ENCODE assay signal across 9 mouse cellular contexts in the genomic region with DNA sequence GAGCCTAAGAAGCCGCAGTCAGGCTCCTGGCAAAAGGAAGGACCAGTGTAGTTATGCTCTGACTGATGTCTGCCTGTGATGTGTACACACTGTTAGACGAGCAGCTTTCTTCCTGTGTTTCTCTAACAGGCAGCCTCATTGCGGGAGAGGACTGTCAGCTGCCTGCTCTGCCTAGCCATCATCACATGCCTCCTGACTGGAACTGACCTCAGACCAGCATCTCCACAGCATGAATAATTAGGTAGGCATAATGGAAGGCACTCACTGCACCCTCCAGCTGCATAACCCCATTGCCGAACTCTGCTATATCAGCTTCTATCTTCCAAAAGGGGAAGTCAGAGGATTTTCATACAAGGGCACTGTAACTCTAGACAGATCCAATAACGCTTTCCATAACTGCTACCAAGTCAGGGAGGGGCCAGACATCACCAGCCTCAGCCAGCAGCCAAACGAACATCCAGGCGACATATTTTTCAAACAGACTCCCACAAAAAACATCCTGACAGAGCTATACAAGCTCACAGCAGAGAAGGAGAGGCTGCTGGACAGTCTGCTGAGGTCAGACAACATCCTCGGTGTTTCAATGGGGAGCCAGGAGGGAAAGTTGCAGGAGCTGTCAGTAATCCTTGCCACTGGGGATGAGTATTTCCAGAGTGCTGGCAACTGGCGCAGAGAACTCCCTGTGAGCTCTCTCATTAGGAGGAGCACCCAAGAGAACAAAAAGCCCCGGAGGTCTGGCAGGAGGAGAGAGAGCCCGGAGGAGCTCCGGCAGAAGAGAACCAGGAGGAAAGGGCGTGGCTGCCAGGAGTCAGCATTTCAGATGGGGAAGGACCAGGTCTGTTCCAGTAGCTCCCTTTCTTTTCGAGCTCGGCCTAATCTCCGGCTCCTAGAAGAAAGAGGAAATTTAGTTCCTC. TPM values are rescaled to one million over a fixed set of nuclear protein-coding genes. Genes with fewer than 3 reads are reported as not detected.
DNase-seq lines count a peak whose midpoint lies in the region; ATAC-seq and TF ChIP-seq lines count a peak whose summit lies in the region.
"Had no signal": no experiment of that assay in that cellular context is flagged by ENCODE, and none has a peak within 500 bp of the region (broad histone marks: within the 10 kb centered on the region; RNA-seq: fewer than 3 reads in every experiment).

No protein-coding gene starts in this region.

- no peaks in the 10 kb centered on the region for H3K36me3 ChIP-seq in forebrain, embryonic 11.5 days (ENCODE audit: control insufficient read depth, insufficient read depth, low read length)
- H3K36me3 ChIP-seq in forebrain, embryonic 10.5 days (replicated peaks): no peaks in the 10 kb centered on the region
- no peaks in the 10 kb centered on the region for H3K36me3 ChIP-seq in stomach, embryonic 14.5 days (ENCODE audit: control insufficient read depth, insufficient read depth, low read length)
- H3K36me3 ChIP-seq in stomach, postnatal 0 days (ENCODE audit: control insufficient read depth, insufficient read depth, low read length): no peaks in the 10 kb centered on the region
- H3K36me3 ChIP-seq in hindbrain, postnatal 0 days (ENCODE audit: insufficient read depth, low read length): no peaks in the 10 kb centered on the region

- no peaks in the 10 kb centered on the region for H3K27me3 ChIP-seq in forebrain, embryonic 11.5 days (ENCODE audit: control insufficient read depth, insufficient read depth, low read length)
- H3K27me3 ChIP-seq in forebrain, embryonic 10.5 days (ENCODE audit: poor library complexity, severe bottlenecking): no peaks in the 10 kb centered on the region
- H3K27me3 ChIP-seq in stomach, embryonic 14.5 days (ENCODE audit: control insufficient read depth, insufficient read depth, low read length): no peaks in the 10 kb centered on the region
- no peaks in the 10 kb centered on the region for H3K27me3 ChIP-seq in stomach, postnatal 0 days (ENCODE audit: control insufficient read depth, insufficient read depth, low read length)
- H3K27me3 ChIP-seq in hindbrain, postnatal 0 days (ENCODE audit: insufficient read depth, low read length): no peaks in the 10 kb centered on the region

- 50% methylated on average over 16 of the region's 16 CpGs for whole genome bisulfite sequencing in forebrain, embryonic 11.5 days
- 50% methylated on average over 16 of the region's 16 CpGs for WGBS in forebrain, embryonic 10.5 days
- 35% methylated on average over 16 of the region's 16 CpGs for WGBS in stomach, embryonic 14.5 days
- WGBS in stomach, postnatal 0 days: 39% methylated on average over 16 of the region's 16 CpGs
- WGBS in hindbrain, postnatal 0 days: 41% methylated on average over 16 of the region's 16 CpGs

- no peak overlapping the region for H3K4me2 ChIP-seq in forebrain, embryonic 11.5 days (ENCODE audit: low read depth, low read length, severe bottlenecking)
- H3K4me2 ChIP-seq in stomach, embryonic 14.5 days (replicated peaks; ENCODE audit: low read depth, low read length): peak overlapping the region; percentile 19
- no peak overlapping the region; the same call in 1 of the 2 replicates for H3K4me2 ChIP-seq in stomach, postnatal 0 days (replicated peaks; ENCODE audit: low read depth)
- peak overlapping the region; percentile 7; the same call in 1 of the 2 replicates for H3K4me2 ChIP-seq in hindbrain, postnatal 0 days (ENCODE audit: low read depth, low read length)

- no peak for TF ChIP-seq CTCF in stomach, postnatal 0 days (IDR thresholded peaks at IDR 0.05; ENCODE audit: low read depth)
- TF ChIP-seq CTCF in hindbrain, postnatal 0 days (IDR thresholded peaks at IDR 0.05; ENCODE audit: low read depth): no peak

- no peak for DNase-seq in forebrain, embryonic 11.5 days (ENCODE audit: low spot score)
- no peak for DNase-seq in forebrain, embryonic 10.5 days (ENCODE audit: extremely low spot score, low spot score)
- DNase-seq in stomach, postnatal 0 days (ENCODE audit: low spot score): no peak
- no peak for DNase-seq in hindbrain, postnatal 0 days (ENCODE audit: low spot score)
- DNase-seq in urinary bladder, postnatal 10 days (ENCODE audit: low spot score): no peak
- no peak for DNase-seq in adrenal gland, adult 18-20 months (ENCODE audit: low spot score in 2 of 2)
- DNase-seq in cerebellum, adult 8-10 months: no peak
- DNase-seq: lung, postnatal 10 days had no signal

- no peaks in the 10 kb centered on the region for H3K9me3 ChIP-seq in forebrain, embryonic 11.5 days (ENCODE audit: control insufficient read depth, low read length)
- H3K9me3 ChIP-seq in forebrain, embryonic 10.5 days: no peaks in the 10 kb centered on the region
- H3K9me3 ChIP-seq in stomach, embryonic 14.5 days (ENCODE audit: control insufficient read depth, low read depth, low read length): no peaks in the 10 kb centered on the region; the same call in 1 of the 2 replicates
- H3K9me3 ChIP-seq in stomach, postnatal 0 days (ENCODE audit: control insufficient read depth, low read length): no peaks in the 10 kb centered on the region
- H3K9me3 ChIP-seq in hindbrain, postnatal 0 days (ENCODE audit: low read length): no peaks in the 10 kb centered on the region

- H3K27ac ChIP-seq in forebrain, embryonic 11.5 days (ENCODE audit: low read depth, low read length): no peak overlapping the region
- H3K27ac ChIP-seq in forebrain, embryonic 10.5 days: no peak overlapping the region
- H3K27ac ChIP-seq in stomach, embryonic 14.5 days (ENCODE audit: low read length): peak overlapping the region; percentile 2; the same call in 1 of the 2 replicates
- no peak overlapping the region for H3K27ac ChIP-seq in stomach, postnatal 0 days (replicated peaks)
- H3K27ac ChIP-seq in hindbrain, postnatal 0 days: peak overlapping the region; percentile 38; the same call in 1 of the 2 replicates

- H3K4me1 ChIP-seq in forebrain, embryonic 11.5 days (replicated peaks; ENCODE audit: control insufficient read depth, insufficient read depth, low read length): no peaks in the 10 kb centered on the region
- peaks cover 9% of the 10 kb centered on the region for H3K4me1 ChIP-seq in forebrain, embryonic 10.5 days
- H3K4me1 ChIP-seq in stomach, embryonic 14.5 days (ENCODE audit: control insufficient read depth, insufficient read depth, low read length): 0 out of 2 replicates have a peak, but pooled peaks cover 5% of the 10 kb centered on the region
- H3K4me1 ChIP-seq in stomach, postnatal 0 days (replicated peaks; ENCODE audit: control insufficient read depth, insufficient read depth): no peaks in the 10 kb centered on the region
- peaks cover 5% of the 10 kb centered on the region; the same call in 1 of the 2 replicates for H3K4me1 ChIP-seq in hindbrain, postnatal 0 days (ENCODE audit: insufficient read depth, low read length)

- no peak overlapping the region for H3K9ac ChIP-seq in forebrain, embryonic 11.5 days (ENCODE audit: low read length)
- H3K9ac ChIP-seq in stomach, embryonic 14.5 days (replicated peaks; ENCODE audit: low read depth, low read length): no peak overlapping the region
- H3K9ac ChIP-seq in stomach, postnatal 0 days (ENCODE audit: low read length): no peak overlapping the region; the same call in 1 of the 2 replicates
- H3K9ac ChIP-seq in hindbrain, postnatal 0 days (replicated peaks; ENCODE audit: low read length): no peak overlapping the region

- peak; percentile 30; the same call in 1 of the 2 replicates for ATAC-seq in forebrain, embryonic 11.5 days (replicated peaks; ENCODE audit: low FRiP score)
- ATAC-seq in stomach, embryonic 14.5 days (ENCODE audit: insufficient number of reproducible peaks, insufficient read depth, low FRiP score, low read depth): peak; percentile 64; the same call in 1 of the 2 replicates
- ATAC-seq in stomach, postnatal 0 days (ENCODE audit: low FRiP score, low TSS enrichment): no peak
- peak; percentile 73 for ATAC-seq in hindbrain, postnatal 0 days

- no peak overlapping the region for H3K4me3 ChIP-seq in forebrain, embryonic 11.5 days (ENCODE audit: low read depth, low read length)
- no peak overlapping the region for H3K4me3 ChIP-seq in forebrain, embryonic 10.5 days
- H3K4me3 ChIP-seq in stomach, embryonic 14.5 days (ENCODE audit: low read depth, low read length): no peak overlapping the region
- no peak overlapping the region for H3K4me3 ChIP-seq in stomach, postnatal 0 days (ENCODE audit: low read depth, low read length)
- H3K4me3 ChIP-seq in hindbrain, postnatal 0 days (ENCODE audit: low read length): no peak overlapping the region

- TF ChIP-seq EP300 in stomach, postnatal 0 days (optimal IDR thresholded peaks at IDR 0.05): no peak

RNA-seq across cellular contexts. Expression of a gene that starts 36.4 kb away (rescaled TPM):
- 0.69 and 0.77 TPM in 2 replicates for polyA plus RNA-seq in forebrain, embryonic 11.5 days (2014; fragmentation: Nextera tagmentation; extraction: Ambion mirVana)
- 0.58 and 0.62 TPM in 2 replicates for polyA plus RNA-seq in forebrain, embryonic 10.5 days (2016; fragmentation: Nextera tagmentation; extraction: Ambion mirVana)
- polyA plus RNA-seq in stomach, embryonic 14.5 days (2014; fragmentation: Nextera tagmentation; extraction: Ambion mirVana): 6.0 and 7.8 TPM in 2 replicates
- polyA plus RNA-seq in stomach, postnatal 0 days (2015; fragmentation: Nextera tagmentation; extraction: Ambion mirVana): 5.1 and 5.2 TPM in 2 replicates
- 0.83 and 1.3 TPM in 2 replicates for total RNA-seq in hindbrain, postnatal 0 days (2014; rRNA removed)
- polyA plus RNA-seq in hindbrain, postnatal 0 days (2015; fragmentation: Nextera tagmentation; extraction: Ambion mirVana): 0.50 and 0.55 TPM in 2 replicates
- total RNA-seq in adrenal gland, adult 18-20 months (2021): 1 to 10 TPM; 2.2 to 3.2 TPM

Comparison
In these comparisons a context has a peak if more than half of its experiments do, and no peak if none do; other contexts are left out.
1. H3K27ac ChIP-seq: peak in stomach, embryonic 14.5 days (single experiment) and hindbrain, postnatal 0 days (single experiment); none in forebrain, embryonic 11.5 days (single experiment), forebrain, embryonic 10.5 days (single experiment) and stomach, postnatal 0 days (single experiment).
2. H3K4me2 ChIP-seq: peak in stomach, embryonic 14.5 days (single experiment) and hindbrain, postnatal 0 days (single experiment); none in forebrain, embryonic 11.5 days (single experiment) and stomach, postnatal 0 days (single experiment).